Mouse (Mus musculus) adrenal gland, postnatal 25 days (tissue): ENCODE results near the gene G3bp2. TPM values are rescaled to one million over a fixed set of nuclear protein-coding genes. Genes with fewer than 3 reads are reported as not detected.
"Not testable (repeated sequence)": the region's sequence is repeated elsewhere in the genome, so short reads cannot be mapped to it uniquely, and the experiment has no call there.

Source experiments
- DNase-seq: peaks from one replicate; pipeline ENCODE4 v3.0.0; 2021; ENCODE audit warnings: mixed read lengths
- long read RNA-seq: library from polyadenylated mRNA; stranded (forward); transcript quantifications from one replicate; pipeline ENCODE4 v2.0.0, GENCODE M21; 2021
- total RNA-seq: library from RNA; stranded (reverse); gene quantifications from 2 replicates; pipeline ENCODE4 v1.2.3, GENCODE M21; 2021

G3bp2 gene
- total RNA-seq, result 133 and 158 TPM in 2 replicates
- long read RNA-seq, full-length matches to known transcripts, result 167 of 208 reads
- long read RNA-seq, partial matches to known transcripts, result 20 of 208 reads
- long read RNA-seq, other reads (novel, unspliced or antisense), result 21 of 208 reads

DNA sequence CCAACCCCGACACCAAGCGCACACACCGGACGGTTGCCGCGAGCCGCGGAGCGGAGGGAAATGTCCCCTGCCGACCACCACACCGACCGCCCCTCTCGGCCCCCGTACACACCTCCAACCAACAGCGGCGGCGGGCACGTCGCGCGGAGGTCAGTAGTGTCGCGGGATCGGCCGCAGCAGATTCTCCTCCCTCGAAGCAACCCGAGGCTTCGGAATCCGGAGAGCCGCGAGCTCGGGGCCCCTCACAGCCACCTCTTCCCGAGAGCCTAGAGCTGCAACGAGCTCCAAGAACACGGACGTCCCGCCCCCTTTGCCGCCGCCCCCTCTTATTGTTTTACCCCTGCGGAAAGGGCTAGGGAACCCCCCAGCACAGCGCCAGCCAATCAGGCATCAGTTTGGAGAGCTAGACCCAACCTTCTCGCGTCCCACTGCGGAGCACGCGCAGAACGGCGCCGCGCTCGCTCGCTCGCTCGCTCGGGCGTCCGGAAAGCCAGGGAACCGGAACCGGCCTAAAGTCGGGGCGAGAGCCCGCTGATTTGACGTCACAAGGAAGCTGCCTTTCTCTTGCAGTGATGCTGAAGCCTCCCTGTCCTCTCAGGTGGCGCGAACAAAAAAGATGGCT, at the start of gene G3bp2:
TSS of gene G3bp2 (minus strand) at position 303 of the 622 bp plus-strand sequence.
- DNase-seq, result peak; percentile 98

DNA sequence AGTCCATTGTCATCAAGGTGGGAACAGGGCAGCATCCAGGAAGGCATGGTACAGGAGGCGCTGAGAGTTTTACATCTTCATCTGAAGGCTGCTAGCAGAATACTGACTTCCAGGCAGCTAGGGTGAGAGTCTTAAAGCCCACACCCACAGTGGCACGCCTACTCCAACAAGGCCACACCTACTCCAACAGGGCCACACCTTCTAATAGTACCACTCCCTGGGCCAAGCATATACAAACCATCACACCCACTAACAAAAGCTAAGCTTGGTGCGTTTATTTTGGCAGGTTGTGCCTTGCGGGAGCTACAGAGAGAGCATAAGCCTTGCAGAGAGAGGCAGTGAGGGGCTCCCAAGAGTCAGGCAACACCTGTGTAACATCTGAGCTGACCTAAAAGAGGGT, 49.5 kb upstream of the G3bp2 start:
- DNase-seq, result not testable (repeated sequence)

- no peak for DNase-seq
Measured at GRCm38 (mm10) chr5:92132127-92132526, 48.6 kb upstream of the G3bp2 start.

DNA sequence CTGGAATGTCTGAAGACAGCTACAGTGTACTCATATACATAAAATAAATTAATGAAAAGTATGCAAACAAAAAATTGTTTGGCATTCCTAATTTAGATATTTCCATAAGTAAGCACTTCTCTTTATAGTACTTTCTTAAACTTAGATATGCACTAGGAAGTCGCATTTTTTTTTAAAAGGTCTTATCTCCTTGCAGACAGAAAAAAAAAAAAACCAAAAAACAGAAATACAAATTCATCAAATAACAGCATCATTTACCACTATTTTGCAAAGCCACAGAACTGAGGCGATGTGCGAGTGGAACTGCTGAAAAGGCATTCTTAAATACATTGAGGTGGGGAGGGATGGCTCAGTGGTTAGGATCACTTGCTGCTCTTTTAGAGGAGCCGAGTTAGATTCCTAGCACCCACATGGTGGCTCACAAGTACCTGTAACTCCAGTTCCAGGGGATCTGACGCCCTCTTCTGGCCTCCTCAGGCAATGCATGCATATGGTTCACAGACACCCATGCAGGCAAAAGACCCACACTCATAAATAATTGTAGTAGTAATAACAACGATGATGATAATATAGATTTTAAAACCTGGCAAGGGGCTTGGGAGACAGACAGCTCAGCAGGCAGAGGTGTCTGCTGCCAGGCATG, 46.6 kb upstream of the G3bp2 start:
- no peak for DNase-seq

- DNase-seq, result no peak
Measured at GRCm38 (mm10) chr5:92129321-92129768, 45.8 kb upstream of the G3bp2 start.

- DNase-seq, result no peak
Measured at GRCm38 (mm10) chr5:92128570-92128969, 45.1 kb upstream of the G3bp2 start.

DNA sequence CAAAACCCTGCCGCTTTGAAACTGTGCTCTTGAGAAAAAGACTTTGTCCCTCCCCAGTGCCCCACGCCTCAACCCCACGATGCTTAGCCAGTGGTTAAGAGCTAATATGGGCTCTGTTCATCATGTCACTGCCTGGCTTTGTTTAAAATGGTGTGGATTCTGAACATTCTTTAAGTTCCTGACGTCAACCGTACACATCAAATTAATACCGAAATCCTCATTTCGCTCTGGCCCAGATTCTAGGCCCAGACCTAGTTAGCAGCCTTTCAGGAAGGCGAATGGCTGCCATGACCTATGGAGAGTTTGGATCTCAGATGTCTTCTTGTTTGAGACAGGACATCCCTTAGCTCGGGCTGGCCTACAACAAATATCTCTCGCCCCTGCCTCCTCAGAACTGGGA, 44.2 kb upstream of the G3bp2 start:
- no peak for DNase-seq

GRCm38 (mm10) chr5:92127141-92127625, 43.7 kb upstream of the G3bp2 start:
- no peak for DNase-seq

DNA sequence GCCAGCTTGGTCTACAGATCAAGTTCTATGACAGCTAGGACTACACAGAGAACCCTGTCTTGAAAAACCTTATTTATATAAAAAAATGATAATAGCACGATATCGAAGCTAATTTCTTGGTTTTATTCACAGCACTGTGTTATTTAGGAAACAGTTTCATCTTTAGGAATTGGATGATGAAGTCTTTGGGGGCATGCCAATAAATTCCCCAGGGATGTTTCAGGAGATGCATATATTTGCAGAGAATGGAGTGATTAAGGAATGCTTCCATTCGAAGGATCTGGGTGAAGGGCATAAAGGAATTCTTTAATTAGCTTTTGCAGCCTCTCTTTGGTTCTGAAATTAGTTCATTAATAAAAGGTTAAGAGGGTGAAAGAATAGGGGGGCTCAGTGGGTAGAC, 41.9 kb upstream of the G3bp2 start:
- no peak for DNase-seq

DNA sequence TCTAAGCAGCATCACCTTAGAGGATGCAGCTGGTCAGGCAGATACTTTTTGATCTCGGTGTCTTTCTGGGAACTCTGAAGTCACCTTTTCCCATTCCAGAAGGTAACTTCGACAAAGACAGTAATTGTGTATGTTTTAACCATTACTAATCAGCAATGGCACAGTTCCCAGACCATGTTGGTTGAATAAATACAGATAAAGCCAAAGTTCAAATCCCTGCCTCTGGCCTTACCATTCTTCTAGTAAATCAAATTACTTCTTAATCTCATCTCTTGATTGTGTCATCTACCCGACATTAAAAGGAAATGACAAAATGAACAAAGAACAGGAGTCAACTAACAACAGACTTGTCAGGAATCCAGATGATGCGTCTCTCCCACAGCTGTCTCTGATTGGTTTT, 38.1 kb upstream of the G3bp2 start:
- DNase-seq, result no peak

GRCm38 (mm10) chr5:92117823-92118403, 34.4 kb upstream of the G3bp2 start:
- DNase-seq, result peak; percentile 66

DNA sequence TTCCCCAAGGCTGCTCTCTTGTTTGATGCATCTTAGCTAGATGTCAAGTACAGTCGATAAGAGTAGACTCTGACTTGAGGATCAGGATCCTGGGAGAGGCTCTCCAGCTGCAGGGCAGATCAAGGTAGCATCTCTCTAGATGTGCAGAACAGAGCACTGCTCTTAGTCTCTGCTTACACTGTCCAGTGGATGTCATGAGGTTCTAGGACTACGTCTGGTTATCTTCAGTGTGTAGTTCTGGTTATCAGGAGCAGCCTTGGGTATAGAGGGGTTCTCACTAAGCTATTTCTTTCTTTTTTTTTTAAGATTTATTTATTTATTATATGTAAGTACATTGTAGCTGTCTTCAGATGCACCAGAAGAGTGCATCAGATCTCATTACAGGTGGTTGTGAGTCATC, 31.4 kb upstream of the G3bp2 start:
- no peak for DNase-seq

DNA sequence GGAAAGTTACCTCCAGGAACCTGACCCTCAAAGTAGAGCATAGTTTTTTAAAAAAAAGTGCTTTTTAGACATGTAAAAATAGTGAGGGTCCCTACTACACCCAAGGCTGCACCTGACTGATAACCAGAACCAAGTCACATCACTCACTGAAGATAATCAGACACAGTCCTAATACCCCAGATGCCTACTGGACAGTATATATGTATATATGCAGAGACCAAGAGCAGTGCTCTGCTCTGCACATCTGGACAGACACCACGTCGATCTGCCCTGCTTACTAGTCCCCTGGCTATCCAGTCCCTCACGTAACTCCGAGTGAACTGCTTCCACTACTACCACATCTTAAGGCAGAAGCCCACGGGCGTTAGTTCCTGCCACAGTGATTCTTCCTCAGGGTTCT, 30.7 kb upstream of the G3bp2 start:
- no peak for DNase-seq

GRCm38 (mm10) chr5:92113484-92113883, 30.0 kb upstream of the G3bp2 start:
- DNase-seq, result no peak

GRCm38 (mm10) chr5:92112585-92112984, 29.1 kb upstream of the G3bp2 start:
- DNase-seq, result no peak

DNA sequence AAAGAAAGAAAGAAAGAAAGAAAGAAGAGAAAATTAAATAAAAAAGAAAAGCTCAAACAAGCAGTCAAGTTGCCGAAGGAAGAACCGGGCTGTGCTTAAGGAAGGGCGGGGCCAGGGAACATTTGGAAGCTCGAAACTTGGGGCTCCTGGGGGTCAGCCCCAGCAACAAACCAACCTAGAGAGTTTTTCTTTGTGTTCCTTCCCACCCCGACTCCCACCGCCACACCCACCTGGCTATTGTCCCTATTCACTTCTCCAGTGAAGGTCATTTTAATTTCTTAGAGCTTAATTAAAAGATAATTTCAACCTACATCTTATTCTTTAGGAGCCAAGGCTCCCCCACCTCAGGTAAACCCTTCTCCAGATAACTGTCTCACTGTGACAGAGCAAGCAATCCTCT, 28.7 kb upstream of the G3bp2 start:
- DNase-seq, result no peak

- DNase-seq, result no peak
Measured at GRCm38 (mm10) chr5:92110818-92111355, 27.4 kb upstream of the G3bp2 start.

GRCm38 (mm10) chr5:92107282-92107681, 23.8 kb upstream of the G3bp2 start:
- no peak for DNase-seq

- no peak for DNase-seq
Measured at GRCm38 (mm10) chr5:92106327-92107125, 23.0 kb upstream of the G3bp2 start.

- no peak for DNase-seq
Measured at GRCm38 (mm10) chr5:92103816-92104415, 20.4 kb upstream of the G3bp2 start.

- DNase-seq, result no peak
Measured at GRCm38 (mm10) chr5:92103062-92103461, 19.5 kb upstream of the G3bp2 start.

- no peak for DNase-seq
Measured at GRCm38 (mm10) chr5:92101601-92102000, 18.1 kb upstream of the G3bp2 start.
